Mouse (Mus musculus) gastrocnemius, adult 18-20 months (tissue): Measurements from ENCODE around the gene Pp2d1. TPM values are rescaled to one million over a fixed set of nuclear protein-coding genes. Genes with fewer than 3 reads are reported as not detected.

ENCODE experiments used
- DNase-seq: peaks from one replicate; pipeline ENCODE4 v3.0.0; 2021; ENCODE audit warnings: low spot score
- total RNA-seq, 2 experiments: library from RNA; stranded (reverse); gene quantifications; 2 replicates each; pipeline ENCODE4 v1.2.3; 2021

Pp2d1 gene
- total RNA-seq, 2 experiments from 2014 or later: not detected

- DNase-seq: peak; percentile 52
These were observed 27.1 kb upstream of the Pp2d1 start, which contains the start of gene Kat2b for GRCm38 (mm10) chr17:53566161-53566918. Gene Kat2b (plus strand): TSS chr17:53566861.

GRCm38 (mm10) chr17:53564837-53565236, 25.6 kb upstream of the Pp2d1 start:
- DNase-seq: no peak

GRCm38 (mm10) chr17:53561458-53562029, 22.3 kb upstream of the Pp2d1 start:
- no peak for DNase-seq

GRCm38 (mm10) chr17:53559646-53560045, 20.4 kb upstream of the Pp2d1 start:
- no peak for DNase-seq

- DNase-seq: no peak
These were observed 18.2 kb upstream of the Pp2d1 start for GRCm38 (mm10) chr17:53557443-53557842.

GRCm38 (mm10) chr17:53554813-53555212, 15.6 kb upstream of the Pp2d1 start:
- no peak for DNase-seq

GRCm38 (mm10) chr17:53554088-53554487, 14.8 kb upstream of the Pp2d1 start:
- DNase-seq: no peak

GRCm38 (mm10) chr17:53551306-53552299, 12.4 kb upstream of the Pp2d1 start:
- DNase-seq: no peak

- peak; percentile 16 for DNase-seq
These were observed 4.5 kb upstream of the Pp2d1 start for GRCm38 (mm10) chr17:53543591-53544324.

- no peak for DNase-seq
These were observed 3.3 kb upstream of the Pp2d1 start for GRCm38 (mm10) chr17:53542536-53542935.

GRCm38 (mm10) chr17:53532425-53532824, 6.8 kb downstream of the Pp2d1 start:
- no peak for DNase-seq

GRCm38 (mm10) chr17:53531160-53531559, 8.1 kb downstream of the Pp2d1 start:
- peak; percentile 5 for DNase-seq

- no peak for DNase-seq
These were observed 11.2 kb downstream of the Pp2d1 start for GRCm38 (mm10) chr17:53528034-53528433.

GRCm38 (mm10) chr17:53520509-53520908, 18.7 kb downstream of the Pp2d1 start:
- DNase-seq: no peak

GRCm38 (mm10) chr17:53519364-53519763, 19.9 kb downstream of the Pp2d1 start:
- DNase-seq: no peak

GRCm38 (mm10) chr17:53512311-53512951, 26.8 kb downstream of the Pp2d1 start:
- DNase-seq: peak; percentile 16

GRCm38 (mm10) chr17:53502966-53503365, 36.3 kb downstream of the Pp2d1 start:
- DNase-seq: no peak

GRCm38 (mm10) chr17:53489007-53489378, 50.3 kb downstream of the Pp2d1 start:
- DNase-seq: no peak

GRCm38 (mm10) chr17:53488291-53489006, 50.8 kb downstream of the Pp2d1 start:
- no peak for DNase-seq

- DNase-seq: no peak
These were observed 58.8 kb downstream of the Pp2d1 start for GRCm38 (mm10) chr17:53480433-53480832.
